Mouse (Mus musculus) cerebellum, postnatal 25 days (tissue): ENCODE data around the gene Mrm2.

Experiments used
- DNase-seq, 2 experiments: peaks; one replicate each; pipeline ENCODE4 v3.0.0; 2021; ENCODE audit warnings: mixed read lengths in 2 of 2

The Mrm2 gene

GRCm38 (mm10) chr5:140339836-140340235 is 8.1 kb upstream of the Mrm2 start:
- DNase-seq, result no peak

DNA sequence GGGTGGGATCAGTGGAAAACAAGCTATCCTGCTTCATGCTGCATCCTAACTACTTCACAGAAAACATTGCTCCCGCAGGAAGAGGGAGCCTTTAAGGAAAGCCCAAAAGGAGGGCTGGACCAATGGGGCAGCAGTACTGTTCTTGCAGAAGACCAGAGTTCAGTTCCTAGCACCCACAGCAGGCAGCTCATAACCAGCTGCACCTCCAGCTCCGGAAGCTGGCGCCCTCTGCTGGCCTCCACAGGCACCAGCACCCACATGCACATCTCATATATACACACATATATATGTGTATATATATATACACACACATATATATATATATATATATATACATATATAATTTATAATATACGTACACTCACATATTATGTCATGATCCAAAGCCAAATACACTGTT is 7.1 kb upstream of the Mrm2 start:
- no peak for DNase-seq

GRCm38 (mm10) chr5:140336680-140337079 is 5.0 kb upstream of the Mrm2 start:
- peak; percentile 29 to 70 for DNase-seq

DNA sequence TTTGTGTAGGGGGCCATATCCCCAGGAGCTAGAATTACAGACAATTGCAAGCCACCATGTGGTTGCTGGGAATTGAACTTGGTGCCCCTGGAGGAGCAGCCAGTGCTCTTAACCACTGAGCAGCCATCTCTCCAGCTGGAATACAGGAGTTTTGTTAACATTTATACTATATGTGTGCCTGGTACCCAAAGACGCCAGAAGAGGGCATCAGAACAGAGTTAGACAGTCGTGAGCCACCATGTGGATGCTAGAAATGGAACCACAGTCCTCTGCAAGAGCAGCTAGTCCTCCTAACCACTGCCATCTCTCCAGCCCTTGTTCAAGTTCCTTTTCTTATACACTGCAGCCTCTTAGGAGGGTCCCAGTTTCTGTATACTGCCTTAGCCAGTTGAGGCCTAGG is 1.9 kb upstream of the Mrm2 start:
- no peak for DNase-seq

DNA sequence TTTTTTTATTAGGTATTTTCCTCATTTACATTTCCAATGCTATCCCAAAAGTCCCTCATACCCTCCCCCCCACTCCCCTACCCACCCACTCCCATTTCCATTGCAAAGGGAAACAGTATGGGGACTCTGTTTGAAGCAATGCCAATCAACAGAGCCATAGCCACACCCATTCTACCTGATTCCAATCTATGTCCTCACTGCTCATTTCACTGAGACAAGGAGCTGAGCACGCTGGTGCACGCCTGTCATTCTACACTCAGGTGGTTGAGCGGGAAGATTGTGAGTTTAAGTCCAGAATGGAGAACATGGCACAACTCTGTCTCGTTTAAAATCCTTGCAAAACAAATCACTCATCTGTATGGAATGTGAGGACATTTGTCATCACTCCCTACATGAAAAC is 821 bp upstream of the Mrm2 start:
- no peak for DNase-seq

- DNase-seq, result no peak
Observed at GRCm38 (mm10) chr5:140324058-140324457, 7.6 kb downstream of the Mrm2 start.

- DNase-seq, result no peak
Observed at GRCm38 (mm10) chr5:140321756-140322575, 9.7 kb downstream of the Mrm2 start.

DNA sequence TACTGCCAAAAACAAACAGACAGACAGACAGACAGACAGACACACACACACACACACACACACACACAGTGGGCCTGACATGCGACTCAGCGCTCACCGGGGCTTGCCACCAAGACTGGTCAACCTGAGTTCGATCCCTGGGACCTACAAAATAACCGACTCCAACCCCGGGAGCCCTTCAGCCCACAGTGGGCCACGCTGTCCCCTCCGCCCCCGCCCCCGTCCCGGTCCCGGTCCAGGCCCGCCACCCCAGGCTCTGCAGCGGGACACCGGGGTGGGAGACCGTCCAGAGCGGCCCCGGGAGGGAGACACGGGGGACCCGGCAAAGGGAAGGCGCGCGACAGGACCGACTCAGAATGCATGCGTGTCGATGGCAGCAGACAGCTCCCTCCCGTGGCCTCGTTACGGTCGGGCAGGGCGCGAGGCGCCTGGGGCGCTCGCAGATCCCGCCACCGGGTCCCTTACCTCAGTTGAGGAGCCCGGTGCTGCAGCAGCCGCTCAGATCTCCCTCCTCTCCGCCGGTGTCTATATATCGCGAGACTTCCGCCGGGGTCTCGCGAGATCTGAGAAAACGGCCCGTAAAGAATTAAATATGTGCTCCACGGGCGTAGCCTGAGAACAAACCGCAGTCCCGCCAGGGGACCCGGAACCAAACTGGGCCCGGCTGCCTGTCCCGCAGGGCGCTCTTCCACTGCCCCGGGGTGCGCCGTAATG is 10.5 kb downstream of the Mrm2 start, which contains the start of the genes Mad1l1 and Nudt1:
Gene Mad1l1 (minus strand): TSS at position 511 of the 714 bp plus-strand sequence.
Gene Nudt1 (plus strand): TSS at position 615 of the 714 bp plus-strand sequence.
- DNase-seq, result peak; percentile 92 to 94

DNA sequence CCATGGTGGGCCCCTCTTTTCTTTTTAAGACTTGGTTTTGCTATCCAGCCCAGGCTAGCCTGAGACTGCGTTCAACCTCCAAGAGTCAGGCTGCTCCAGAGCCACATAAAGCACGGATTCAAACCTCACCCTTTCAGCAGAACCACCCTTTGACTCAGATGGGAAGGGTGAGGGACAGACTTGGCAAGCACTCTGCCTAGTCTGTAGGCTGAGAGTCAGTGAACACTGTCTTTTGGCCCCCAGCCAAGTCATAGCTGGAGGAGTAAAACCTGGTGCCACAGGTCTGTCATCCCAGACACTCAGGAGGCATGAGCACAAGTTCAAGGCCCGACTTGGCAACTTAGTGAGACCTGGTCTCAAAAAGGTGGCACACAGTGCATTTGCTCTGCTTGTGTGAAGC is 15.0 kb downstream of the Mrm2 start:
- peak in 1 of 2 experiments; percentile 38 for DNase-seq

- DNase-seq, result no peak
Observed at GRCm38 (mm10) chr5:140307602-140308001, 24.1 kb downstream of the Mrm2 start.

DNA sequence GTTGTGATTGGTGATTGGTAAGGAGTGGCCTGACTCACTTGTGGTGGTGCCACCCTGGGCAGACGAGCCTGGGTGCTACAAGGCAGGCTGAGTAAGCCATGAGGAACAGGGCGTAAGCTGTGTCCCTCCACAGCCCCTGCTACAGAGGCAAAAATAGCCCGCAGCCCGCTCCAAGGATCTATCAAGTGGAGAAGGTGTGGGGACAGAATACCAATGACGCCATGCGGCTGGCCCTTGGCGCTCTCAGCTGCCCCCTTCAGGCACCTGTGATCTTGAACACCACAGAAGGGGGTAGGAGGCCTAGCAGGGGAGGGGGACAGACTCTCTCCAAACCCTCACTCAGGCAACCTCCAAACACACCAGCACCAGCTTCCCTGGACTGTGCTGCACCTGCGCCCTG is 25.7 kb downstream of the Mrm2 start:
- DNase-seq, result no peak

DNA sequence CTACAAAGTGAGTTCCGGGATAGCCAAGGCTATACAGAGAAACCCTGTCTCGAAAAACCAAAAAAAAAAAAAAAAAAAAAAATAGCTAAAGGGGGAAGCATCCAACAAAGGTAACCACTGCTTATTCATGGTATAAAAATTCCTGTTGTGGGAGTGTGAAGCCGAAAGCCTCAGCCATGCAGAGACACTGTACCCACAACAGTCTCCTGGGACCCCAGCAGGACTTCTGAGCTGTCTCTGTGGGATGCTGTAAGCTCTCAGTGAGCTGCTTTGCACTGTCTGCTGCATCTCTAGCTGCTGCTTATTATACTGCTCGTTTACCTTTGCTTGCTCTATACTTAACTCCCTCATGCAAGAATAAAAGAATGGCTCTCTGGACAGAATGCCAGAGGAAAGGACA is 33.4 kb downstream of the Mrm2 start:
- DNase-seq, result no peak

DNA sequence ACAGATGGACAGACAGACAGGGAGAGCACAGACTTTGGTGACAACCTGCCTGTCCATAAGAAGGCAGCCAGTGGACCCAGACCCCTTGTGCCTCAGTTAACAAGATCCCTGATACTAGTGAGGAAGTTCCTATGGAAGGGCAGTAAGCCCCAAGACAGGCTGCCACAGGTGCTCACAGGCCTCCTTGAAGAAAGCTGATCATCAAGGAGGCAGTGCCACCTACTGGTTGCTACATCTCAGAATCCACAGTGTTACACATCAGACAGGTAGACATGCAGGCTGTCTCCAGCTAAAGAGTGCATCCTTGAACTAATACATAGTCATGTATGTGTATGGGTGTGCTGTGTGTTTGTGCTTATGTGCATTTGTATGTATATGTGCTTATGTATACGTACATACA is 39.5 kb downstream of the Mrm2 start:
- DNase-seq, result peak; percentile 57 to 75

GRCm38 (mm10) chr5:140289161-140289560 is 42.5 kb downstream of the Mrm2 start:
- no peak for DNase-seq

DNA sequence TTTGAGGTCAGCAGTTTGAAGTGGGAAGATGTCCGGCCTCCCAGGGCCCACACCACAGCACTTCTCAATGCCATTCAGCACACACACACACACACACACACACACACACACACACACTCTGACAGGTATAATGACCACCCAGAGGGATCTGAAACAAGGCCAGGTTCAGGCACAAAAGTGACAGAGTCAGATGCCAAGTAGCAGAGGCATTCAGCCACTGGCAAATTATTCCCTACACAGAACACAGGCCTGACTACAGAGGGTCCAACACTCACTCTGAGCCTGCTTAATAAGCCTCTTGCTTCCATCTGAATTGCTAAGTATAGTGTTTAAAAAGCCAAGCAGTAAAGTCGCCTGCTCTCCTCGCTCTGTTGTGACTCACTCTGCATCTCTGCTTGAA is 43.4 kb downstream of the Mrm2 start:
- DNase-seq, result no peak

DNA sequence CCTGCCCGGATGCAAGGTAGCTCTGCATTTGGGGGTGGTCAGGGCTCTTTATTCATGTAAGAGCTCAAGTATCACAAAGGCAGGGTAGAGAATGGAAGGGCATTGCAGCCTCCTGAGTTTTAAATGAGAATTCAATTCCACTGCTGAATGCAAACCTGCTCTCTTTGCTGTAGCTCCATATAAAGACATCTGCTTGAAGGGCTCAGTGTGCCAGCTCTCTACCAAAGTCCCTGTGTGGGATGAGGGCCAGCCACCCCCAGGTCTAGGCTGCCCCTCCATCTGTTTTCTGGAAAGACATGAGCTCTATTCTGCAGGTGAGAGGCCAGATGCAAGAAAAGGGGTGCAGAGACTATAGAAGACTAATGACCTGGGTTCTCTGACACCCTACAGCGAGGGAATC is 46.9 kb downstream of the Mrm2 start:
- no peak for DNase-seq

DNA sequence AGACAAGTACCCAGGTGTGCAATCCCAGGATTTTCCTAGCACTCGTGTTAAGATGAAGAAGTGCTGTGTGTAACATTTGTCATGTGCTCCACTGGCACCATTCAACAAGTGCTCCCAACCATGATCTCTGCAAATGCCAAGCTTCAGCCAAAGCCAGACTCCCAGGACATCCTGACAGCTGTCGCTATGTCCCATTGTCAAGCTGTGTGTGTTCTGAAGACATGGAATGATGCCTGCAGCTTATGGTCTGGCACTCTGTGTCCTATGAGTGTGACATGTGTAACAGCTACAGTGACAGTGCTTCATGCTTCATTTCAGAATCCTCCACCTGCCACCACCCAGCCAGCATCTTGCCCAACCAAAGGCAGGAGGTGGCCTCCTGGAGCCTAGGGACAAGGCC is 47.7 kb downstream of the Mrm2 start:
- DNase-seq, result no peak

- no peak for DNase-seq
Observed at GRCm38 (mm10) chr5:140282900-140283299, 48.8 kb downstream of the Mrm2 start.

- peak; percentile 48 to 64 for DNase-seq
Observed at GRCm38 (mm10) chr5:140282376-140282775, 49.3 kb downstream of the Mrm2 start.

- DNase-seq, result no peak
Observed at GRCm38 (mm10) chr5:140280205-140280604, 51.5 kb downstream of the Mrm2 start.
